Mouse (Mus musculus): ENCODE results near the gene Fgf12. TPM values are rescaled to one million over a fixed set of nuclear protein-coding genes. Genes with fewer than 3 reads are reported as not detected.

Gene Fgf12
- polyA plus RNA-seq, 1 experiment from 2014 or later: 21.6 TPM

- no peaks in the 10 kb centered on the region for H3K36me3 ChIP-seq
- H3K4me1 ChIP-seq (replicated peaks): no peaks in the 10 kb centered on the region
- ATAC-seq (replicated peaks; ENCODE audit: insufficient number of reproducible peaks, insufficient read depth, low FRiP score, low read depth): no peak
- WGBS: 75% methylated on average over 9 of the region's 9 CpGs
- H3K27me3 ChIP-seq: no peaks in the 10 kb centered on the region
- no peak overlapping the region for H3K9ac ChIP-seq
- H3K27ac ChIP-seq: no peak overlapping the region
- H3K4me3 ChIP-seq: no peak overlapping the region
- H3K4me2 ChIP-seq: no peak overlapping the region
- no peaks in the 10 kb centered on the region for H3K9me3 ChIP-seq (replicated peaks)
These were observed 63.9 kb downstream of the Fgf12 start for GRCm38 (mm10) chr16:28688861-28689385.

GRCm38 (mm10) chr16:28681625-28682024, 71.2 kb downstream of the Fgf12 start:
- H3K36me3 ChIP-seq: no peaks in the 10 kb centered on the region
- H3K27ac ChIP-seq: no peak overlapping the region
- ATAC-seq (replicated peaks; ENCODE audit: insufficient number of reproducible peaks, insufficient read depth, low FRiP score, low read depth): no peak
- no peak overlapping the region for H3K4me2 ChIP-seq
- no peaks in the 10 kb centered on the region for H3K4me1 ChIP-seq (replicated peaks)
- no peak overlapping the region for H3K4me3 ChIP-seq
- no peaks in the 10 kb centered on the region for H3K9me3 ChIP-seq (replicated peaks)
- no peaks in the 10 kb centered on the region for H3K27me3 ChIP-seq
- no peak overlapping the region for H3K9ac ChIP-seq
- 74% methylated on average over 3 of the region's 3 CpGs for WGBS

GRCm38 (mm10) chr16:28668815-28669347, 84.0 kb downstream of the Fgf12 start:
- no peak overlapping the region for H3K27ac ChIP-seq
- H3K27me3 ChIP-seq: no peaks in the 10 kb centered on the region
- H3K9me3 ChIP-seq (replicated peaks): no peaks in the 10 kb centered on the region
- no peaks in the 10 kb centered on the region for H3K36me3 ChIP-seq
- no peak overlapping the region for H3K9ac ChIP-seq
- no peaks in the 10 kb centered on the region for H3K4me1 ChIP-seq (replicated peaks)
- no peak; the same call in 1 of the 2 replicates for ATAC-seq (replicated peaks; ENCODE audit: insufficient number of reproducible peaks, insufficient read depth, low FRiP score, low read depth)
- no peak overlapping the region for H3K4me2 ChIP-seq
- 70% methylated on average over 5 of the region's 5 CpGs for WGBS
- no peak overlapping the region for H3K4me3 ChIP-seq

GRCm38 (mm10) chr16:28652640-28653039, 100.2 kb downstream of the Fgf12 start:
- no peaks in the 10 kb centered on the region for H3K27me3 ChIP-seq
- H3K9ac ChIP-seq: no peak overlapping the region
- H3K4me3 ChIP-seq: no peak overlapping the region
- no peaks in the 10 kb centered on the region for H3K9me3 ChIP-seq (replicated peaks)
- H3K36me3 ChIP-seq: no peaks in the 10 kb centered on the region
- no peak for ATAC-seq (replicated peaks; ENCODE audit: insufficient number of reproducible peaks, insufficient read depth, low FRiP score, low read depth)
- no peak overlapping the region for H3K27ac ChIP-seq
- WGBS: 87% methylated on average over 10 of the region's 10 CpGs
- H3K4me2 ChIP-seq: no peak overlapping the region
- H3K4me1 ChIP-seq (replicated peaks): no peaks in the 10 kb centered on the region

GRCm38 (mm10) chr16:28650589-28650988, 102.3 kb downstream of the Fgf12 start:
- Histone ChIP-seq H3K9me3 (replicated peaks) (no peaks in the 10 kb centered on the region), H3K4me1 (replicated peaks) (no peaks in the 10 kb centered on the region), H3K36me3 (no peaks in the 10 kb centered on the region), H3K4me2 (no peak overlapping the region), H3K27ac (no peak overlapping the region), H3K4me3 (no peak overlapping the region), H3K9ac (no peak overlapping the region), H3K27me3 (no peaks in the 10 kb centered on the region)
- WGBS: 51% methylated on average over 3 of the region's 3 CpGs
- ATAC-seq (replicated peaks; ENCODE audit: insufficient number of reproducible peaks, insufficient read depth, low FRiP score, low read depth): no peak

GRCm38 (mm10) chr16:28645030-28645429, 107.8 kb downstream of the Fgf12 start:
- no peak overlapping the region for H3K4me3 ChIP-seq
- ATAC-seq (replicated peaks; ENCODE audit: insufficient number of reproducible peaks, insufficient read depth, low FRiP score, low read depth): no peak
- no peaks in the 10 kb centered on the region for H3K4me1 ChIP-seq (replicated peaks)
- H3K27ac ChIP-seq: no peak overlapping the region
- no peak overlapping the region for H3K4me2 ChIP-seq
- no peaks in the 10 kb centered on the region for H3K27me3 ChIP-seq
- no peaks in the 10 kb centered on the region for H3K36me3 ChIP-seq
- 82% methylated on average over 3 of the region's 3 CpGs for WGBS
- no peak overlapping the region for H3K9ac ChIP-seq
- no peaks in the 10 kb centered on the region for H3K9me3 ChIP-seq (replicated peaks)

GRCm38 (mm10) chr16:28631721-28632120, 121.1 kb downstream of the Fgf12 start:
- Histone ChIP-seq H3K4me3 (no peak overlapping the region), H3K36me3 (no peaks in the 10 kb centered on the region), H3K9ac (no peak overlapping the region), H3K4me2 (0 out of 2 replicates have a peak overlapping the region, but pooled peaks have one; percentile 5), H3K4me1 (replicated peaks) (peaks cover 3% of the 10 kb centered on the region; the same call in 1 of the 2 replicates), H3K27ac (peak overlapping the region; percentile 61), H3K27me3 (no peaks in the 10 kb centered on the region), H3K9me3 (replicated peaks) (no peaks in the 10 kb centered on the region)
- no peak for ATAC-seq (replicated peaks; ENCODE audit: insufficient number of reproducible peaks, insufficient read depth, low FRiP score, low read depth)
- 38% methylated on average over 5 of the region's 5 CpGs for WGBS

- Histone ChIP-seq H3K27ac (peak overlapping the region; percentile 61), H3K4me2 (no peak overlapping the region), H3K9me3 (replicated peaks) (no peaks in the 10 kb centered on the region), H3K9ac (no peak overlapping the region), H3K4me3 (no peak overlapping the region), H3K4me1 (replicated peaks) (peaks cover 3% of the 10 kb centered on the region; the same call in 1 of the 2 replicates), H3K36me3 (no peaks in the 10 kb centered on the region), H3K27me3 (no peaks in the 10 kb centered on the region)
- 81% methylated on average over 11 of the region's 11 CpGs for WGBS
- ATAC-seq (replicated peaks; ENCODE audit: insufficient number of reproducible peaks, insufficient read depth, low FRiP score, low read depth): no peak
These were observed 121.9 kb downstream of the Fgf12 start for GRCm38 (mm10) chr16:28630771-28631484.

GRCm38 (mm10) chr16:28626259-28626658, 126.6 kb downstream of the Fgf12 start:
- WGBS: 74% methylated on average over 6 of the region's 6 CpGs
- no peak for ATAC-seq (replicated peaks; ENCODE audit: insufficient number of reproducible peaks, insufficient read depth, low FRiP score, low read depth)

GRCm38 (mm10) chr16:28625689-28626088, 127.2 kb downstream of the Fgf12 start:
- H3K9me3 ChIP-seq (replicated peaks): no peaks in the 10 kb centered on the region
- H3K4me2 ChIP-seq: no peak overlapping the region
- ATAC-seq (replicated peaks; ENCODE audit: insufficient number of reproducible peaks, insufficient read depth, low FRiP score, low read depth): no peak
- H3K9ac ChIP-seq: no peak overlapping the region
- no peaks in the 10 kb centered on the region for H3K36me3 ChIP-seq
- no peak overlapping the region for H3K4me3 ChIP-seq
- no peak overlapping the region for H3K27ac ChIP-seq
- H3K4me1 ChIP-seq (replicated peaks): no peaks in the 10 kb centered on the region
- 68% methylated on average over 5 of the region's 5 CpGs for WGBS
- H3K27me3 ChIP-seq: no peaks in the 10 kb centered on the region

More at GRCm38 (mm10) chr16:28626259-28626658, 126.6 kb downstream of the Fgf12 start:
- H3K9ac ChIP-seq: no peak overlapping the region
- no peak overlapping the region for H3K4me3 ChIP-seq
- no peaks in the 10 kb centered on the region for H3K27me3 ChIP-seq
- H3K9me3 ChIP-seq (replicated peaks): no peaks in the 10 kb centered on the region
- H3K27ac ChIP-seq: no peak overlapping the region
- H3K4me1 ChIP-seq (replicated peaks): no peaks in the 10 kb centered on the region
- H3K36me3 ChIP-seq: no peaks in the 10 kb centered on the region
- no peak overlapping the region for H3K4me2 ChIP-seq

GRCm38 (mm10) chr16:28614412-28614811, 138.5 kb downstream of the Fgf12 start:
- Histone ChIP-seq H3K9me3 (replicated peaks) (no peaks in the 10 kb centered on the region), H3K4me2 (no peak overlapping the region), H3K4me3 (no peak overlapping the region), H3K27me3 (no peaks in the 10 kb centered on the region), H3K36me3 (no peaks in the 10 kb centered on the region), H3K9ac (no peak overlapping the region), H3K27ac (no peak overlapping the region), H3K4me1 (replicated peaks) (no peaks in the 10 kb centered on the region)
- no peak for ATAC-seq (replicated peaks; ENCODE audit: insufficient number of reproducible peaks, insufficient read depth, low FRiP score, low read depth)
- 81% methylated on average over 3 of the region's 3 CpGs for WGBS

GRCm38 (mm10) chr16:28610940-28611339, 141.9 kb downstream of the Fgf12 start:
- no peak overlapping the region for H3K4me2 ChIP-seq
- H3K4me3 ChIP-seq: no peak overlapping the region
- H3K27ac ChIP-seq: no peak overlapping the region
- no peak overlapping the region for H3K9ac ChIP-seq
- 13% methylated on average over 3 of the region's 3 CpGs for WGBS
- no peaks in the 10 kb centered on the region for H3K9me3 ChIP-seq (replicated peaks)
- H3K36me3 ChIP-seq: no peaks in the 10 kb centered on the region
- ATAC-seq (replicated peaks; ENCODE audit: insufficient number of reproducible peaks, insufficient read depth, low FRiP score, low read depth): no peak
- H3K27me3 ChIP-seq: no peaks in the 10 kb centered on the region
- no peaks in the 10 kb centered on the region for H3K4me1 ChIP-seq (replicated peaks)
